Mouse (Mus musculus) cerebellum, postnatal 4 days (tissue): Measurements from ENCODE around the gene Ankrd54.

Experiments used
- DNase-seq, 2 experiments: peaks; one replicate each; pipeline ENCODE4 v3.0.0; 2022; ENCODE audit warnings: low spot score in 2 of 2, mixed read lengths in 1 of 2

The Ankrd54 gene

GRCm38 (mm10) chr15:79075658-79076365 is 13.1 kb upstream of the Ankrd54 start:
- no peak for DNase-seq

DNA sequence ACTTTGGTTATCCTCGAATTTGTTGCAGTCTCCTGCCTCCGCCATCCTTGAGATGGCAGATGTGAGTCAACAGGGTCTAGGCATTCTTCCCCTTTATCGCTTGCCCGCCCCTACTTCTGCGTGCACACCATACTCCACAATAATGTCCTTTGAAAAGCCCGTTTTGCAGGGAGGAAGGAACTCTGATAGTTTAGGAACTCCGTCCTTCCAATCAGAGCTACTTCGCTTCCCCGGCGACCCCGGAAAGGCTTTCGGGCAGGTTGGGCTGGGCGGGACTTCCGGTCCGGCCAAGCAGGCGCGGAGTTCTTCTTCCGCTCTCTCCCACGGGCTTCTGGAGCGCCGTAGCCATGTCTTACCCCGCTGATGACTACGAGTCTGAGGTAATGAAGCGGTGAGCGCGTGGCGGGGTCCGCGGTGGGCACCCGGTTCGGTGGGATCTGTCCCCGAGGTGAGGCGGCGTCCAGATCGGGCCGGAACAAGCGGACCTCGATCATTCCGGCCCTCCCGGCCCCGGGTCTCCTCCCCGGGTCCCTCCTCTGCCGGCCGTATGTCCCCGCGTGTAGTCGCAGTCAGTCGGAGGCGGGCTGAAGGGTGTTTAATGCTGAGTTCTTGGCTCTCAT is 12.3 kb upstream of the Ankrd54 start, which contains the start of gene Eif3l:
Gene Eif3l, plus strand, starts transcription at position 267 of the 620 bp plus-strand sequence.
- peak; percentile 60 to 79 for DNase-seq

GRCm38 (mm10) chr15:79074446-79074845 is 11.8 kb upstream of the Ankrd54 start:
- no peak for DNase-seq

- no peak for DNase-seq
Observed at GRCm38 (mm10) chr15:79073752-79074151, 11.1 kb upstream of the Ankrd54 start.

DNA sequence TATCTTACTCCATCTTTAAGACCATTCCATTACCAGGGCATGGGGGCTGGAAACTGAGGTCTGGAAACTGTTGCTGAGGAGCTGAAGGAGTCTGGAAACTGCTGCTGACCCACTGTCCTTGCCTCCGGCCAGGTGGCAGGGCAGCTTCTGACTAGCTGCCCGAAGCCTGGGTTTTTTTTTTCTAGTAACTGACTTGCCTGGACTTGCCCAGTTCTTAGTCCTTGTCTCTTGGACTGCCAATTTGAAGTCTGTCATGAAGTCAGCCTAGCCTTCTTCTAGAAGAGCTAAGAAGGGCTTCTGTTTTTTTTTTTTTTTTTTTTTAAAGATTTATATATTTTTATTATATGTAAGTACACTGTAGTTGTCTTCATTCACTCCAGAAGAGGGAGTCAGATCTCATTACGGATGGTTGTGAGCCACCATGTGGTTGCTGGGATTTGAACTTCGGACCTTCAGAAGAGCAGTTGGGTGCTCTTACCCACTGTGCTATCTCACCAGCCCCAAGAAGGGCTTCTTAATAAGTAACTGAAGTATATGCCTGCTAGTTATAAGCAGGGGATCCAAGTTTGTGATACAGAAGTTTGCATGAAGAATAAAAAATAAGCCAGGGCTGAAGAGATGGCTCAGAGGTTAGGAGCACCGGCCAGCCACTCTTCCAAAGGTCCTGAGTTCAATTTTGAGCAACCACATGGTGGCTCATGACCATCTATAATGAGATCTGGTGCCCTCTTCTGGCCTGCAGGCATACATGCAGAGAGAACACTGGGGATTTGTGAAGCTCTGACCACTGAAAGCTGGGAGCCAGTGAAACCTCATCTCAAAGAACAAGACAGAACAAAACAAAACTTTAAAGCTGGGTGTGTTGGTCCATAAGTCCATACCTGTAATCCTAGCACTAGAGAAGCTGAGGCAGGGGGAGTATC is 8.7 kb upstream of the Ankrd54 start:
- no peak for DNase-seq

GRCm38 (mm10) chr15:79068416-79068815 is 5.7 kb upstream of the Ankrd54 start:
- no peak for DNase-seq

DNA sequence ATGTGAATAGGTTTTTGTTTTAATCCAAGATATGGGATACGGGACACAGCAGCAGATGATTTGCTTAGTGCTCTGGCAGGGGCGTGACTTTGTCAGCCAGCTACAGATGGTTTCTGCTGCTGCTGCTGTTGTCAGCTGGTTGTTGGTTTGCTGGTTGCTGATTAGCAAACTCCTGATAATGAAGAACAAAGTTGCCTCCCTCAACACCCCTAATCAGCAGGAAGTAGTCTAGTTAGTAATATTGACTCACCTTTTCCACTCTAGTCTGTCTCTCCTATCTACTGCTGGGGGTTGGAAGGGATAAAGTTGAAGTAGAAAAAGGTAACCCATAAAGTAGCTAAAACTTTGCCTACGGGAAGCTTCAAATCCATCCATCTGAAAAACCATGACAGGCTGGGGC is 4.9 kb upstream of the Ankrd54 start:
- no peak for DNase-seq

- no peak for DNase-seq
Observed at GRCm38 (mm10) chr15:79066276-79066675, 3.6 kb upstream of the Ankrd54 start.

DNA sequence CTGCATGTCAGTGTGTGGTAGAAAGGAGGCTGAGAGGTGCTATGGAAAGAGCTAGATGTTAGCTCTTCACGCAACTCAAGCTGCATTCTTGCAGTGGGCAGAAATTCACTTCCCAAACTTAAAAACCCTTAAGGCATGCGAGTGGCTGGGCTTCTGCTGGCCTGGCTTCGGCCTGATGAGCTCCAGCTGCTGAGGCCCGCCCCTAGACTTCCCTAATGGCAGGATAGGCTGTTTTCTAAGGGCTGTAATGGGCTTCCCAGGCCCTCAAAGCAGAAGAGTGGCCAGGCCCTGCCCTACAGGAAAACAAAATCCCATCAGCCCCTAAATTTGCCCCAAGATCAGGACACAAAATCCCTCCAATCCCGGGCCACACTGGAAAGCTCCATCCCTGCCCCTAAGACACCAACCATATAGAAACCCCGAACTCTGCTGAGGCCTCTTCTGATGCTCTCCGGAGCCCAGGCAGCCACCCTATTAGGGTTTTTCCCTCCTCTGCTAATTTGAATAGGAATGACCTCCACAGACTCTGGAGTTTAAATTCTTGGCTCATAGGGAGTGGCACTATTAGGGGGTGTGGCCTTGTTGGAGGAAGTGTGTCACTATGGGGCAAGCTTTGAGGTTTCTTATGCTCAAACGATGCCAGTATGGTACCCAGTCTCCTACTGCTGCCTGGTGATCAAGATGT is 2.5 kb upstream of the Ankrd54 start:
- DNase-seq: no peak

- no peak for DNase-seq
Observed at GRCm38 (mm10) chr15:79063160-79063740, 557 bp upstream of the Ankrd54 start.

DNA sequence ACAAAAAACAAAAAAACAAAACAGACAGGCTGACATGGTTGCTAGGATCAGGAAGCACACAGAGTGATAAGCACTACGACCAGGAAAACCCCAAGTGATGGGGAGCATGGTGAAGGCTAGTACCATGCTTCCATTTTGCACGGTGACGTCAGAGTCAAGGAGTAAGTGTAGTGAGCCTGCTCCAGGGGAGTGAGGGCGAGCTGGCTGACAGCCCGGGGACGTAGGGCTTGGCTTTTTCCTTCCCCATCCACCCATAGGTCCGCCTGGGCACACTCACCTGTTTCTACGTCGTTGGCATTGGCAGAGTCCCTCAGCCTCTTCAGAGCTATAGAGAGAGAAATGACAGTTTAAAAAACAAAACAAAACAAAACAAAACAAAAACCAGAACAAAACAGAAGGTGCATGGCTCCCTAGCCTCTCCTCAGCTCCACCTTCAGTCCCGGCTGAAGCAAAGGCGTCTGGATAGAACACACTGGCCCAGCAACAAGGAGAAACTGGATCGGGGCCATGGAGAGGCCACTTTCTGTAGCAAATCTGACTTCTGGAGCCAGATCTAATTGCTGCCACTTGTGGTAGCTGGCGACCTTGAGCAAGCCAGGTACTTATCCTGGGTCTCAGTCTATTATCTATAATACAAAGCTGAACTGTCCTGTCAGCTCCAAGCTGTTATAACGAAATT is 1.7 kb downstream of the Ankrd54 start:
- DNase-seq: no peak

- DNase-seq: no peak
Observed at GRCm38 (mm10) chr15:79057850-79058249, 4.8 kb downstream of the Ankrd54 start.

DNA sequence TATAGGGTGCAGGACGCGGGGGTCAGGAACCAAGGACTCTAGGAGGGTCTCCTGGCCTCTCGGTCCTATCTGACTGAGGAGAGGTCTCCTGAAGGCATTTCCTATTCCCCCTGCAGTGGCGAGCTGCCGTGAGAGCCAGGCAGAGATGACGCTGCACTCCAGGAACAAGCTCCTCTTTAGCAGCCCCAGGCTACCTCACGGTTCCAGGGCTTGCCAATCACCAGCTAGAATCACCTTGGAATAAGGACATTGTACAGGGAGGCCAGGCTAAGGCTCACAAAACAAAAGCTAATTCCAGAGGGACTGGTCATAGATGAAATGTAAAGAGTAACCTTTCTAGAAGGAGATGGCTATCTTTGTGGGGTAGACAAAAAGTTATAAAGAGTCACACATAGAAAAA is 6.1 kb downstream of the Ankrd54 start:
- DNase-seq: no peak

DNA sequence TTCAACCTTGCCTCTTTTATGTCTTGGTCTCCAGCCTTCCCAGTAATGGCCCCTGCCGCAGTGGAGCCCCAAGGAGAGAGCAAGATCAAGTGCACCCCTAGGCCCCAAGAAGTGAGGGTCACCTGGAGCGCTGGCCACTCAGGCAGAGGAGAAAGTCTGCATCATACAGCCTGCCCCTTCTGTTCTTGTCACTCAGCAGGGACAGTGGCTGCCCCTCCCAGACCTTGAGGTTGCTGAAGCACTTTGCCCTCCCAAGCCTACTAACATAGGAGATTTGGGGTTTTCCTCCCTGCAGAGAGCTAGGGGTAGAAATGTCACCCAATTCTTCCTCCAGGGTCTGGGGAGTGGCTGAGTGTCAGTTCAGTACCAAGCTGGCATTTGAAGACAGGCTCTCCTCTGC is 10.3 kb downstream of the Ankrd54 start:
- no peak for DNase-seq

GRCm38 (mm10) chr15:79051461-79052360 is 11.0 kb downstream of the Ankrd54 start:
- DNase-seq: no peak

GRCm38 (mm10) chr15:79050964-79051363 is 11.7 kb downstream of the Ankrd54 start:
- DNase-seq: no peak

DNA sequence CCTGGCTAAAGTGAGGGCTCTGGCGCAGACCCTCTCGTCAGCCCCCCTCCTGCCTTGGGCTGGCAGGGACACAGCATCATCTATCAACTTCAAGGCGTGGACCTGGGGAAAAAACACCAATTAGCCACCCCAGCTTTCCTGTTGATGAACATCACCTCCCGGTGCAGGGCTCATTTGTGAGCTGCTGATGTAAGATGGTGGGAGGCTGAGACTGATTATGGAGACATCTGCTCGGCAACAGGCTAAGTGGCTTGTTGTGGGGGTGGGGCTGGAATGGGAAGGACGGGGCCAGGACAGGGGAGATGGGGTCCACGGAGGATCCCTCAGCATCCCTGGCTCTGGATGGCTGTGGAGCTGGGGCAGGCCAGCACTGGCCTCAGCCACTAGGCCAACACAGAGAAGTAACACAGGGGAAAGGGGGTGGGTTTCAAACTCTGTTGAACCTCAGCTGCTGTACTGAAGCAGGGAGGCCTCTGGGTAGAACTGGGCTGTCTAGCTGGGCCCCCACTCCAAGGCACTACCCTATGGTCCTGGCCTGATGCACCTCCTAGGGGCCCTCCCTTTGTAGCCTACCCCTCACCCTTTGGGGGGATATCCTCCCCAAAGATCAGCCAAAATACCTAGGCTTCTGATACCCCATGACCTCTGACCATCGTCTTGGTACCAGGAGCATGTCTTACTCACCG is 12.4 kb downstream of the Ankrd54 start:
- DNase-seq: no peak

DNA sequence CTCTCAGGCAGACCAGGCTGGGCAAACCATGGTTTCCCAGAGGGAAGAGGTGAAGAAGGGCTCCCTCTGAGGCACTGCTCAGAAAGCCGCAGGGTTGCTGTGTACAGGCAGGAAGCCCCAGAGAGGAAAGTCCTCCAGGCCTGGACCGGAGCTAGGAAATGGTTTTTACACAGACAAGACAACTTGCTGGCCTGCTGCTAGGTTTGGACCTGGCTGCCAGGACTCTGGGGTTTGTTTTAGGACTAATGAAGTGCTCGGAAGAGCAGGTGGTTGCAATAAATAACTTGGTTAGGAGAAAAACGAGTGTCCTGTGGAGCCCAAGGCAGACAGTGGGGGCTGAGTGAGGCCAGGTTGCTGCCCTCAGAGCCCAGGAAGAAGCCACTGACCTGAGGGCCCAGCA is 14.5 kb downstream of the Ankrd54 start:
- DNase-seq: no peak

GRCm38 (mm10) chr15:79044837-79045236 is 17.9 kb downstream of the Ankrd54 start:
- DNase-seq: no peak
